Mouse (Mus musculus): Measurements from ENCODE around the gene Oscp1.

GRCm38 (mm10) chr4:126097711-126098253 is 39.4 kb downstream of the Oscp1 start:
- TF ChIP-seq USF1 (IDR thresholded peaks at IDR 0.05; ENCODE audit: low read depth) (no peak), POLR2A (IDR thresholded peaks at IDR 0.05; ENCODE audit: insufficient read length, low read depth) (no peak), TCF12 (IDR thresholded peaks at IDR 0.05; ENCODE audit: insufficient read depth, poor library complexity, severe bottlenecking) (no peak), E2F4 (IDR thresholded peaks at IDR 0.05; ENCODE audit: insufficient read depth) (no peak), MYOD1 (IDR thresholded peaks at IDR 0.05; ENCODE audit: control insufficient read depth in 1 of 3, insufficient read length in 2 of 3, low read depth in 2 of 3) (no peak), CEBPB (IDR thresholded peaks at IDR 0.05; ENCODE audit: insufficient read depth, poor library complexity, severe bottlenecking) (no peak), MAX (IDR thresholded peaks at IDR 0.05; ENCODE audit: low read depth) (no peak), TCF3 (IDR thresholded peaks at IDR 0.05; ENCODE audit: insufficient read length, low read depth) (no peak), MYOG (IDR thresholded peaks at IDR 0.05; ENCODE audit: control insufficient read depth in 1 of 3, insufficient read depth in 1 of 3, insufficient read length in 2 of 3, low read depth in 2 of 3) (no peak)
